Mouse (Mus musculus): ENCODE data around the gene B3gnt4. TPM values are rescaled to one million over a fixed set of nuclear protein-coding genes. Genes with fewer than 3 reads are reported as not detected.
A peak's percentile ranks its signal among the peaks of the same experiment; 100 is the strongest.

B3gnt4 gene
- polyA plus RNA-seq, 1 experiment from 2014 or later: 0.60 TPM

DNA sequence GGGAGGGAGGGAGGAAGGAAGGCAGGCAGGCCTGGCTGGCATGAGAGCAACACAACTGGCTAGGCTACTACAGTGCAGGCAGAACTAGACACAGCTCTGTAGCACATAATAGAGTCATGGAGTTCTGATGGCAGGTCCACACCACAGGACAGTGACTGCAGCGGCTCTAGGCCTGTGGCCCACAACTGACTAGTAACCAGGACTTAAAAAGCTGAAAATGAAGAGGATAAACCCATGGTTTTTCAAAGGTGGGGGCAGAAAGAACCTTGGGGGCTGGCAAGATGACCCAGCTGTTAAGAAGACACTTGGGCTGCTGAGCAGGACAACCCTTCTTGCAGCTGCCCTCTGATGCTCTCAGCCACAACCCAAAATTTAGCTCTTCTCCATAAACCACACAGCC, 11.4 kb downstream of the B3gnt4 start:
- no peak overlapping the region for H3K27ac ChIP-seq (replicated peaks; ENCODE audit: low read depth, low read length)
- ATAC-seq (ENCODE audit: insufficient number of reproducible peaks, low FRiP score, low TSS enrichment, low read depth) (no peak), DNase-seq (ENCODE audit: low spot score) (no peak)
- 0 out of 2 replicates have a peak, but pooled peaks cover 2% of the 10 kb centered on the region for H3K36me3 ChIP-seq (ENCODE audit: control insufficient read depth, insufficient read depth, low read length)
- 0 out of 2 replicates have a peak overlapping the region, but pooled peaks have one; percentile 17 for H3K9ac ChIP-seq (ENCODE audit: low read length)
- no peaks in the 10 kb centered on the region for H3K9me3 ChIP-seq (ENCODE audit: control insufficient read depth, low read length)
- H3K4me2 ChIP-seq (ENCODE audit: low read depth, severe bottlenecking): no peak overlapping the region
- H3K27me3 ChIP-seq (ENCODE audit: control insufficient read depth, insufficient read depth, low read length): no peaks in the 10 kb centered on the region
- 81% methylated on average over 1 of the region's 1 CpGs for WGBS
- H3K4me1 ChIP-seq (ENCODE audit: control insufficient read depth, insufficient read depth, low read length): peaks cover 15% of the 10 kb centered on the region
- no peak overlapping the region for H3K4me3 ChIP-seq (ENCODE audit: low read depth, low read length)

DNA sequence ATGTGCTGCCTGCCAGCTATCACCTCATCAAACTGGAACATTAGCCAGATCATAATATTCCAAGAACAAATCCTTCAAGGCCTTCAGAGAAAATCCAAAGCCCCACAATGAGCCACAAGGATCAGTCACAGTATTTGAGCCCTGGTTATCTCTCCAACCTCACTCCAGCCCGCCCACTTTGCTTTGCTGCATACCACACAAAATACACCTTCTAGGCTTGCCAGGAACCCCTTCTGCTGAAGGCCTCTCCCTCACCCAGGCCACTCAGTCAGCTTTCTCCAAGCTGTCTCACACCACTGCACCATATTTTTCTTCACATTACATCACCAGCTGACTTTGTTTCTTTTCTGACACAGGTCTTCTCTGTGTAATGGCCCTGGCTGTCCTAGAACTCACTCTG, 11.9 kb downstream of the B3gnt4 start:
- H3K9ac ChIP-seq (ENCODE audit: low read length): no peak overlapping the region
- H3K36me3 ChIP-seq (ENCODE audit: control insufficient read depth, insufficient read depth, low read length): no peaks in the 10 kb centered on the region
- no peak overlapping the region for H3K27ac ChIP-seq (replicated peaks; ENCODE audit: low read depth, low read length)
- no peak for ATAC-seq (ENCODE audit: insufficient number of reproducible peaks, low FRiP score, low TSS enrichment, low read depth)
- H3K27me3 ChIP-seq (ENCODE audit: control insufficient read depth, insufficient read depth, low read length): no peaks in the 10 kb centered on the region
- H3K4me3 ChIP-seq (ENCODE audit: low read depth, low read length): no peak overlapping the region
- WGBS: 88% methylated on average over 1 of the region's 1 CpGs
- H3K4me2 ChIP-seq (ENCODE audit: low read depth, severe bottlenecking): no peak overlapping the region
- H3K9me3 ChIP-seq (ENCODE audit: control insufficient read depth, low read length): no peaks in the 10 kb centered on the region
- peaks cover 15% of the 10 kb centered on the region for H3K4me1 ChIP-seq (ENCODE audit: control insufficient read depth, insufficient read depth, low read length)
- DNase-seq (ENCODE audit: low spot score): no peak

DNA sequence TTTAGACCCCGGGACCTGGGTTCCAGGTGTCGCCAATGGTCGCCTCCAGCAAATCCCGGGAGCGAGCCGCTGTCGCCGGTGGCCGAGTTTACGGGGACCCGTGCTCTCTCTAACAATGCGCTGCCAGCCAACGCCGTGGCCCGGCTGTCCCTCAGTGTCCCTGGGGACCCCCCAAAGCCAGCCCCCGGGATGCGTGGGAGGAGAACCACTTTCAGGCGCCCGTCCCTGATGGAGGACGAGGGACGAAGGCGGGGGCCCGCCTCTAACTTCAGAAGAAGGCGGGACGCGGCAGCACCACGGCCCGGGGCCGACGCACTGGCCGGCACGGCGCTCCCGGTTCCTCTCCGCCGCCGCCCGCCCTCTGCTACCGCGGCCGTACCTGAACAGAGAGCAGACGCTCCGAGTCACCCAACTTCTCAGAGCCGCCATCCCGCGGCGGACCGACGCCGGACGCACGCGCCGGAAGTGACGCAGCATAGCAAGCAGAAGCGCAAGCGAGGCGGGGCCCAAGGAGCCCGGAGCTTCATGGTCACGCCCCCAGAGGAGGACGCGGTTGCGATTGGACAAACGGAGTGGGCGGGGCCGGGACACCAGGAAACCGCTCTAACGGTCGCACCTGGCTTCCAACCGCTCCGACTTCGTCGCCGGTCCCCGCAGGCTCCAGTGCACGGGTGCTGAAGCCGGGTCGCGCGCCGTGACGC, 13.6 kb downstream of the B3gnt4 start, which contains the start of gene Diablo:
Gene Diablo (minus strand): TSS at position 485 of the 701 bp plus-strand sequence.
- 0 out of 2 replicates have a peak within 1 kb of the TSS, but pooled peaks have one; percentile 30 for H3K27ac ChIP-seq (replicated peaks; ENCODE audit: low read depth, low read length)
- H3K9ac ChIP-seq (ENCODE audit: low read length): peak within 1 kb of the TSS; percentile 87
- peaks cover 15% of the 10 kb centered on the region for H3K4me1 ChIP-seq (ENCODE audit: control insufficient read depth, insufficient read depth, low read length)
- ATAC-seq (ENCODE audit: insufficient number of reproducible peaks, low FRiP score, low TSS enrichment, low read depth) (peak; percentile 96), DNase-seq (ENCODE audit: low spot score) (peak; percentile 99)
- H3K36me3 ChIP-seq (ENCODE audit: control insufficient read depth, insufficient read depth, low read length): no peaks in the 10 kb centered on the region
- no peaks in the 10 kb centered on the region for H3K9me3 ChIP-seq (ENCODE audit: control insufficient read depth, low read length)
- no peaks in the 10 kb centered on the region for H3K27me3 ChIP-seq (ENCODE audit: control insufficient read depth, insufficient read depth, low read length)
- peak within 1 kb of the TSS; percentile 94 for H3K4me2 ChIP-seq (ENCODE audit: low read depth, severe bottlenecking)
- WGBS: under 1% methylated on average over 75 of the region's 82 CpGs
- peak within 1 kb of the TSS; percentile 95 for H3K4me3 ChIP-seq (ENCODE audit: low read depth, low read length)

DNA sequence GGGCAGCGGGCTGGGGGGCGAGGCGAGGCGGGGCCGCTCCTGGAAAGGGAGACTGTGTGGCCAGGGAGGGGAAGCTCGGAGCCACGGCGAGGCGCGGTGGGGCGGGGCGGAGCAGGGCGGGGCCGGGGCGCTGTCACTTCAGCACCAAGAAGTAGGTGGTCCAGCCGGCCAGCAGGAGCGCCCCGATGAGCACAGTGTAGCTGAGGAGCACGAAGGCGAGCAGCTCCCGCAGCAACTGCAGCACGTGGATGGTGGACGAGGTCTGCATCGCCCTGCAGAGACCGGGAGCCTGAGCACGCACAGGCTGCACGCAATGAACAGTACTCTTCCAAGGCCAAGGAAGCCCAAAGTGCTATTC, 14.1 kb downstream of the B3gnt4 start:
- peak; percentile 95 for ATAC-seq (ENCODE audit: insufficient number of reproducible peaks, low FRiP score, low TSS enrichment, low read depth)
- Histone ChIP-seq H3K27me3 (ENCODE audit: control insufficient read depth, insufficient read depth, low read length) (no peaks in the 10 kb centered on the region), H3K36me3 (ENCODE audit: control insufficient read depth, insufficient read depth, low read length) (no peaks in the 10 kb centered on the region), H3K4me3 (ENCODE audit: low read depth, low read length) (peak overlapping the region; percentile 95), H3K4me2 (ENCODE audit: low read depth, severe bottlenecking) (peak overlapping the region; percentile 94), H3K9ac (ENCODE audit: low read length) (no peak overlapping the region), H3K27ac (replicated peaks; ENCODE audit: low read depth, low read length) (no peak overlapping the region), H3K4me1 (ENCODE audit: control insufficient read depth, insufficient read depth, low read length) (peaks cover 15% of the 10 kb centered on the region), H3K9me3 (ENCODE audit: control insufficient read depth, low read length) (no peaks in the 10 kb centered on the region)
- DNase-seq (ENCODE audit: low spot score): peak; percentile 94
- under 1% methylated on average over 23 of the region's 27 CpGs for WGBS

DNA sequence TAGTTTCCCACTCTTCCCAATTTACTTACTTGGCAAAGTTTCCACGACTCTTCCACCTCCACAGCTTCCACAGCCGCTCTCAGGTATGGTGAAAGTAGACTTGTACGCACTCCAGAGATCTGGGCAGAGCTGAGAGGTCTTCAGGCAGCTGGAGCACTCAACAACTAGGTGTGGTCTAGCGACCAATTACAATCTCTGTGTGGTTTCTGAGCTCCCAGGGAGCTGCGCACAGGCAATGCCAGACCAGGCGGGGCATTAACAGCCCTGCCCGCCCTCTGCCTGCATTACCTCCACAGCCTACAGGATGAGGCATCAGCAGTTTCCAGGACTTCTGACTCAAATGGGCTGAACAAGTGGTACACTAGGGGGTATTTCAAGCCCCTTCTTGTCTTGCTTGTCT, 15.0 kb downstream of the B3gnt4 start, which contains the start of gene Gm49027:
Gene Gm49027 (minus strand): TSS at position 208 of the 400 bp plus-strand sequence.
- Histone ChIP-seq H3K9ac (ENCODE audit: low read length) (no peak within 1 kb of the TSS), H3K4me1 (ENCODE audit: control insufficient read depth, insufficient read depth, low read length) (peaks cover 15% of the 10 kb centered on the region), H3K4me2 (ENCODE audit: low read depth, severe bottlenecking) (peak within 1 kb of the TSS; percentile 94), H3K9me3 (ENCODE audit: control insufficient read depth, low read length) (no peaks in the 10 kb centered on the region), H3K36me3 (ENCODE audit: control insufficient read depth, insufficient read depth, low read length) (0 out of 2 replicates have a peak, but pooled peaks cover 3% of the 10 kb centered on the region), H3K27me3 (ENCODE audit: control insufficient read depth, insufficient read depth, low read length) (no peaks in the 10 kb centered on the region), H3K4me3 (ENCODE audit: low read depth, low read length) (peak within 1 kb of the TSS; percentile 95), H3K27ac (replicated peaks; ENCODE audit: low read depth, low read length) (no peak within 1 kb of the TSS)
- WGBS: 86% methylated on average over 7 of the region's 7 CpGs
- DNase-seq (ENCODE audit: low spot score) (no peak), ATAC-seq (ENCODE audit: insufficient number of reproducible peaks, low FRiP score, low TSS enrichment, low read depth) (no peak)

DNA sequence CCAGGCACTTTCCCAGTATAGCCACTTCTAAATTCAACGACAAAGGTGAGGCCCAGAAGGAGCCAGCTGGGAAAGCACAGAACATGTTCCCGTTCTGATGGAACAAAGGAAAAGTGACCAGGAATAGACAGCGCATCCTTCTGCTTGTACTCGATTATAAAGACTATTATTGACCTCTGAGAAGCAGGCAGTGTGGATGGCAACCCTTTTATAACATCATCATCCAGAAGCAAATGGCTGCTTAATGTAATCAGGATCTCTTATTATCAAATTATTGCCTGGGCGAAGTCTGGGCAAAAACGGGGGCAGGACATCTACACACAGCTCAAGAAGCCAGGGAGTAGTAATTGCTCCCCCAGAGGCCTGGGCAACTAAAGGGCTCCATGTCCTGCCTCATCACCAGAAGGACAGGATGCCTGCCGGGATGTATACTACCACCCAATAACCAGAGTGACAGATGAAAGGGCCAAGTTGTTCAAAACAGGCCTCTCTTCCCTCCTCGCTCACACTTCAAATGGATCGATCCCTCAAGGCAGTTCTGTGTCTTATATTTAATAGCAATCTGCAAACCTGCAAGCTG, 15.7 kb downstream of the B3gnt4 start:
- H3K4me3 ChIP-seq (ENCODE audit: low read depth, low read length): no peak overlapping the region
- no peak for ATAC-seq (ENCODE audit: insufficient number of reproducible peaks, low FRiP score, low TSS enrichment, low read depth)
- 0 out of 2 replicates have a peak, but pooled peaks cover 3% of the 10 kb centered on the region for H3K36me3 ChIP-seq (ENCODE audit: control insufficient read depth, insufficient read depth, low read length)
- peaks cover 12% of the 10 kb centered on the region for H3K4me1 ChIP-seq (ENCODE audit: control insufficient read depth, insufficient read depth, low read length)
- no peak for DNase-seq (ENCODE audit: low spot score)
- H3K4me2 ChIP-seq (ENCODE audit: low read depth, severe bottlenecking): no peak overlapping the region
- no peak overlapping the region for H3K27ac ChIP-seq (replicated peaks; ENCODE audit: low read depth, low read length)
- no peaks in the 10 kb centered on the region for H3K9me3 ChIP-seq (ENCODE audit: control insufficient read depth, low read length)
- no peaks in the 10 kb centered on the region for H3K27me3 ChIP-seq (ENCODE audit: control insufficient read depth, insufficient read depth, low read length)
- no peak overlapping the region for H3K9ac ChIP-seq (ENCODE audit: low read length)
- WGBS: 85% methylated on average over 9 of the region's 9 CpGs

DNA sequence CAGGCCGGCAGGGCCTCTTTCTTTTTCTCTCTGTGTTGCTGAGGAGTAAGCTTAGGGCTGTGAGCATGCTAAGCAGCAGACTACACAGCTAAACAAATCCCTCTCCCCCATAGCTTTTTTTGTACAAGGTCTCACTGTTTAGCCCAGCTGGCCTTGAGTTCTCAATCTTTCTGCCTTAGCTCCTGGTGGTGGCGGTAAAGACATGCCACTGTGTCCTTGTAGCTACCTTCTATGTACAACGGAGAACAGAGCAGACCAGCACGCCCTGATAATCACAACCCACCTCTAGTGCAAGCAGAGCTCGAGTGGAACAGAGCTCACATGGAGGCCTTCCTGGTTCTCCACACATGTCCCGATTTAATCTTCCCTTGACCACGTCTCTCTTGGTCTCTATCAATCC, 18.4 kb downstream of the B3gnt4 start:
- no peak overlapping the region for H3K27ac ChIP-seq (replicated peaks; ENCODE audit: low read depth, low read length)
- H3K27me3 ChIP-seq (ENCODE audit: control insufficient read depth, insufficient read depth, low read length): no peaks in the 10 kb centered on the region
- WGBS: 81% methylated on average over 7 of the region's 7 CpGs
- peaks cover 4% of the 10 kb centered on the region for H3K4me1 ChIP-seq (ENCODE audit: control insufficient read depth, insufficient read depth, low read length)
- no peak overlapping the region for H3K4me2 ChIP-seq (ENCODE audit: low read depth, severe bottlenecking)
- no peak for DNase-seq (ENCODE audit: low spot score)
- no peak overlapping the region; the same call in 1 of the 2 replicates for H3K9ac ChIP-seq (ENCODE audit: low read length)
- H3K4me3 ChIP-seq (ENCODE audit: low read depth, low read length): no peak overlapping the region
- H3K9me3 ChIP-seq (ENCODE audit: control insufficient read depth, low read length): no peaks in the 10 kb centered on the region
- H3K36me3 ChIP-seq (ENCODE audit: control insufficient read depth, insufficient read depth, low read length): peaks cover 11% of the 10 kb centered on the region
- no peak for ATAC-seq (ENCODE audit: insufficient number of reproducible peaks, low FRiP score, low TSS enrichment, low read depth)

DNA sequence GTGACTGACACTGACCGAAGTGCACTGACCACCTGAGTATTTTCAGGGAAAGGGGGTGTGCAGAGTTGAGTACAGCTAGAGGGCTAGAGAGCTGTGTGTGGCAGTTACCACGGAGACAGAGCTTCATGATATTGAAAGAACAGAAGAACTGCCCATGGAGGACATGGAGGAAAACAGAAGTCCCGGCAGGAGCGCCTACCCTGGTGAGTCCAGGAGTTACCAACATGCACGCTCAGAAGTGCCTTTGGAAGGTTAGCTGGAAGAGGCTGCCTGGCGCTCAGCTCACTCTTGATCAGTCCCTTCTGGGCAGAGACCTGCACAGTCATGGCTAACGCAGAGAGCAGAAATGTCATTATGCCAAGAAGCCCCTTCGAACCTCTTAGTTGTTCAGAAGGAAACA, 19.8 kb downstream of the B3gnt4 start:
- ATAC-seq (ENCODE audit: insufficient number of reproducible peaks, low FRiP score, low TSS enrichment, low read depth) (no peak), DNase-seq (ENCODE audit: low spot score) (no peak)
- no peak overlapping the region for H3K27ac ChIP-seq (replicated peaks; ENCODE audit: low read depth, low read length)
- H3K4me3 ChIP-seq (ENCODE audit: low read depth, low read length): no peak overlapping the region
- no peak overlapping the region for H3K9ac ChIP-seq (ENCODE audit: low read length)
- H3K4me2 ChIP-seq (ENCODE audit: low read depth, severe bottlenecking): no peak overlapping the region
- no peaks in the 10 kb centered on the region for H3K27me3 ChIP-seq (ENCODE audit: control insufficient read depth, insufficient read depth, low read length)
- no peaks in the 10 kb centered on the region for H3K9me3 ChIP-seq (ENCODE audit: control insufficient read depth, low read length)
- H3K36me3 ChIP-seq (ENCODE audit: control insufficient read depth, insufficient read depth, low read length): peaks cover 17% of the 10 kb centered on the region
- no peaks in the 10 kb centered on the region for H3K4me1 ChIP-seq (ENCODE audit: control insufficient read depth, insufficient read depth, low read length)
- WGBS: 90% methylated on average over 8 of the region's 8 CpGs
